8 mouse cellular contexts compared by ENCODE assay signal in the genomic region with DNA sequence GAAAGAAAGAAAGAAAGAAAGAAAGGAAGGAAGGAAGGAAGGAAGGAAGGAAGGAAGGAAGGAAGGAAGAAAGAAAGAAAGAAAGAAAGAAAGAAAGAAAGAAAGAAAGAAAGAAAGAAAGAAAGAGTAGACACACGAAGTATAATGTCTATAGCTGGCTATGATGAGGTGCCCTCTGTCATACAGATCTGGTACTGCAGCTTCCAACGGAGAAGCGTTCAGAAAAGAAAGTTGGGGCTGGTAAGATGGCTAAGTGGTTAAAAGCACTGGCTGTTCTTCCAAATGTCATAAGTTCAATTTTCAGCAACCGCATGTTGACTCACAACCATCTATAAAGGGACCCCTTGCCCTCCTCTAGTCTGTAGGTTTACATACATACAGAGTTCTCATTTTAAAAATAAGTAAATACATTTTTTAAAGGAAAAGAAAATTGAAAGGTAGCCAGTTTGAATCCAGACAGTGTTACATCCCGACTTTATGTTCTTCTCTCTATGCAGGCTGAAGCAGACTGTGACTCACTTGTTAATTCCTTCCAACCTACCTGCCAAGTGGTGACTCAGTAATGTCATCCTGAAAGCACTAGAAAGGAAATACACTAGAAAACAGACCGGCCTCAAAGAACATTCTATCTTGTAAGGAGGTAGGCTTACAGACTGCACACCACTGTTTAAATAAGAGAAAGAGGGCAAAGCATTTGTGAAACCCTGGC. TPM values are rescaled to one million over a fixed set of nuclear protein-coding genes. Genes with fewer than 3 reads are reported as not detected.
A peak's percentile ranks its signal among the peaks of the same experiment; 100 is the strongest.
DNase-seq lines count a peak whose midpoint lies in the region; TF ChIP-seq lines count a peak whose summit lies in the region.

No protein-coding gene starts in this region.

- H3K27ac ChIP-seq in layer of hippocampus, adult 2 months = peak overlapping the region; percentile 58

- peak; percentile 72 to 77 for DNase-seq in cerebellum, postnatal 14 days
- DNase-seq in cerebellum, adult 11 months = no peak
- peak in 1 of 2 experiments; percentile 58 for DNase-seq in layer of hippocampus, adult 2 months (ENCODE audit: low spot score in 2 of 2)
- no peak for DNase-seq in layer of hippocampus, adult 8-10 months (ENCODE audit: low spot score in 2 of 2)
- DNase-seq in ES-CJ7 (ENCODE audit: low read depth, low spot score) = peak; percentile 23
- peak; percentile 57 for DNase-seq in heart, postnatal 4 days
- peak; percentile 10 for DNase-seq in thymus, postnatal 0 days (ENCODE audit: low spot score)
- DNase-seq in layer of hippocampus, adult 9-10 months (ENCODE audit: low spot score) = no peak

- peak; percentile 78 for TF ChIP-seq CTCF in layer of hippocampus, adult 2 months (conservative IDR thresholded peaks at IDR 0.05)

- H3K4me3 ChIP-seq in layer of hippocampus, adult 2 months = no peak overlapping the region

RNA-seq across cellular contexts. Expression of gene Osbp2, which starts 31.4 kb away (rescaled TPM):
- total RNA-seq in layer of hippocampus, adult 2 months (2021) = 10 to 100 TPM; 81.4 to 86.7 TPM
- total RNA-seq in layer of hippocampus, adult 8-10 months (2022) = 10 to 100 TPM; 63.6 to 77.0 (median 69.9) TPM
- 1 to 10 TPM; 5.4 to 6.1 TPM for total RNA-seq in heart, postnatal 4 days (2021)
- 0.10 and 0.28 TPM in 2 replicates for polyA plus RNA-seq in thymus, postnatal 0 days (2015; fragmentation: Nextera tagmentation; extraction: Ambion mirVana)

Comparison
In these comparisons a context has a peak if more than half of its experiments do, and no peak if none do; other contexts are left out.
1. DNase-seq: peak in cerebellum, postnatal 14 days (2 of 2), ES-CJ7 (single experiment), heart, postnatal 4 days (single experiment) and thymus, postnatal 0 days (single experiment); none in cerebellum, adult 11 months (single experiment), layer of hippocampus, adult 8-10 months (0 of 2) and layer of hippocampus, adult 9-10 months (single experiment).
2. RNA of gene Osbp2, which starts 31.4 kb away (total RNA-seq): 81.4 to 86.7 TPM in layer of hippocampus, adult 2 months and 63.6 to 77.0 TPM in layer of hippocampus, adult 8-10 months; 5.4 to 6.1 TPM in heart, postnatal 4 days; every median in the first group is over 4 times any median in the second.